Mouse (Mus musculus) layer of hippocampus, postnatal 36 days (tissue): Measurements from ENCODE around the gene Zfp46. TPM values are rescaled to one million over a fixed set of nuclear protein-coding genes. Genes with fewer than 3 reads are reported as not detected.

Experiments
- DNase-seq, 2 experiments: peaks; one replicate each; pipeline ENCODE4 v3.0.0; 2022
- total RNA-seq, 2 experiments: library from RNA; stranded (reverse); gene quantifications; 2 replicates each; pipeline ENCODE4 v1.2.3; 2021

The Zfp46 gene
- total RNA-seq, 2 experiments from 2014 or later: 37.7 to 43.1 TPM

DNA sequence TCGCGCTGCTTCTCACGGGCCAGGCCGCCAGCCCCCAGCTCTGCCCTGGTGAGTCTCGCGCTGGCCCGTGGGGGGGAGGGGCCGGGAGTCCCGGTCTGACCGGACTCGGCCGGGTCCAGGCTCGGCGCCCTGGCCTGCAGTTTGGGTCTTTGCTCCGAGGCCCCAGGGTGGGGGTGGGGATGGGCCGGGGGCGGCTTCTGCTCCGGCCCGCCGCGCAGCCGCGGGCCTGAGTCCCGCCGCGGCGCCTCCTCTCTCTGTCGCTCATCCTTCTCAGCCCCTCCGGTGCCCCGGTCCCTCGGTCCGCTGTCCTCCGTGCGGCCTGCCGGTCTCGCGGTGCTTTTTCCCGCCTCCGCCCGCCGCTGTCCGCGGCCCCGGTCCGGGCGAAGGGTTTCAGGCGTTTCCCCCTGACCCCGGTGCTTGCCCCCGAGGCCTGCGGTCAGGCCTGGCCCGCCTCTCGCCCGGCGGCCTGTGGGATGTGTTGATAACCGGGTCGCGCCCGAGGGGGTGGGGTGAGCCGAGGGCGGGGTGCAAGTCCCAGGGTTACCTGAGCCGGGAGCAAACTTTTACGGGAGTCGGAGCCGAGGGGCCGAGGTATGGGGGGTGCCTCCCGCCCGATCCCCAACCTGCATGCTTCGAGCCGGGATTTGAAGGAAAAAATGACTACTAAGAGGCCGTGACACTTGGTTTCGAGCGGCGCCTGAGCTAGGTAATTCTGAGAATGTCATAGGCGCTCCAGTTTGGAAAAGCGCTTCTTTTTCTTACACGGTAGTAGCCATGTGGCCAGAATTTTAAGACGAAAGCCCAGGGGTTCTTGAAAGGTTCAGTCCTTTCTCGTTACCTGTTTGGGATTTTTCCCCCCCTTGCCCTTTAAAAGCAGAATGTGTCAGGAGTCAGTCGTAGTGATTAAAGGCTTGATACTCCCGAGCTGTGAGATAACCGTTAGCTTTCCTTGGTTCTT is 26.8 kb downstream of the Zfp46 start:
- peak; percentile 20 to 31 for DNase-seq

GRCm38 (mm10) chr4:136312616-136313015 is 28.1 kb downstream of the Zfp46 start:
- DNase-seq: no peak

GRCm38 (mm10) chr4:136317667-136318066 is 33.2 kb downstream of the Zfp46 start:
- DNase-seq: no peak

- DNase-seq: no peak
Measured at GRCm38 (mm10) chr4:136320016-136320415, 35.5 kb downstream of the Zfp46 start.

GRCm38 (mm10) chr4:136324226-136324625 is 39.7 kb downstream of the Zfp46 start:
- no peak for DNase-seq

GRCm38 (mm10) chr4:136327238-136327637 is 42.8 kb downstream of the Zfp46 start:
- no peak for DNase-seq

DNA sequence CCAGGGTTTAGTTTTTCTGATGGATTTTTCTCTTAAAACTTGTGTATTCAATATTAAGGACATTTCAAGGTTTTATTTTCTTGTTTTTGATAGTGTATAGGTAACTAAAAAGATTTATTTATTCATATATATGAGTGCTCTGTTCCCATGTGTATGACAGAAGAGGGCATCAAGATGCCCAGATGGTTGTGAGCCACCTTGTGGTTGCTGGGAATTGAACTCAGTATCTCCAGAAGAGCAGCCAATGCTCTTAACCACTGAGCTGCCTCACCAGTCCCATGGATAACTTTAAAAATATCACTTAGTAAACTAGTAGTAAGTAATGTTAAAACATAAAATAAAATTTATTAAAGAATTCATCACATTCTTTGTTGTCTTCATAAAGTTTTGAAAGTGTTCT is 43.6 kb downstream of the Zfp46 start:
- no peak for DNase-seq

DNA sequence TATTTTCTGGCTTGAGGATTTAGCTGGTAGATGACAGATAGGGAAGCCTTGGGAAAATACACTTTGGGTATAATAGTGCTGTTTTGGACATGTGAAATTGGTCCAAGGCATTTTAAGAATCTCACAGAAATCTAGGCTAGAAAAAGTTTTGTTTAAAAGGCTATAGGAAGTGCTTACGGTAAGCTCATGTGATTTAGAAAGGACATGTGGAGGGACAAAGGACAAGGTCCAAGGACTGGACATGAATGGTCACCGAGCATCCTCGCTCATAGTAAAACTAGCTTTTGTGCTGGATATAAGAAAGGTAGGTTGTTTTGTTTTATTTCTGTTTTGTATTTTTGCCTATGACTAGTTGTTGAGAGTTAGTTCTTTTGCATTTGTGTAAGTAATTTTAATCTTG is 47.2 kb downstream of the Zfp46 start:
- DNase-seq: no peak

DNA sequence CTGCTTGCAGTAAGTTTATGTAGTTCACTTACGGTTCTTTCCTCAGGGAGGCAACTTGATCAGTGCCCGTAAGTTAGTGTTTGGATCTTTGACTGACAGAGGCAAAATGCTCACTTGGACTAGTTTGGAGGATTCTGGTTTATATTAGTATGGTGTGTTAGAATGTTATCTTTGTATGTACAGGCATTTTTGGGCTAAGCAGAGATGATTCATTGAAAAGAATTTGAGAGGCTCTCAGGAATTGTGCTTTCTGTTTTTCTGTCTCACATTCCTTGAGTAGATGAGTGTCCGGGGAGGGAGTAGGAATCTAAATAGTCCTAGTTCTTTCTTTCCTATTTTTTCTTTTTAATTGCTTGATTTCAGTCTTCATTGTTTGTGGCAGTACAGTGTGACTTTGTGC is 48.7 kb downstream of the Zfp46 start:
- DNase-seq: no peak

- no peak for DNase-seq
Measured at GRCm38 (mm10) chr4:136335065-136335464, 50.6 kb downstream of the Zfp46 start.

DNA sequence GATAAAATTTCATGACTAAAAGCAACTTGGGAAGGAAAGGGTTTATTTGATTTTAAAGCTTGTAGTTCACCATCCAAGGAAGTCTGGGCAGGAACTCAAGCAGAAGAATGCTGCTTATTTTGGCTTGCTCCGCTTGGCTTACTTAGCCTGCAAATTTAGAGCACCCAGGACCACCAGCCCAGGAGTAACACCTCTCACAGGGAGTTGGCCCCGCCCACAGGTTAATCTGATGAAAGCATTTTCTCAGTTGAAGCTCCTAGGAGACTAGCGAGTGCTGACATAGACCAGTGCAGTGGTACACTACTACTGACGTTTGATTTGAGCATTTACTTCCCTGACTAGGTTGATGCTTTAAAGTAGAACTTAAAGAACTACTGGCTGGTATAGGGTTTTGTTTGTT is 52.6 kb downstream of the Zfp46 start:
- no peak for DNase-seq

Other genes with a start within 250 kb of the Zfp46 start
- gene Rpl11, start 231.3 kb upstream of the Zfp46 start, total RNA-seq: 100 to 1,000 TPM; 284 to 295 TPM
- 10 to 100 TPM; 35.4 to 42.4 TPM for gene Id3, start 141.2 kb upstream of the Zfp46 start, total RNA-seq
- gene E2f2, start 112.3 kb upstream of the Zfp46 start, total RNA-seq: under 1 TPM; 0.63 to 0.72 TPM
- 1 to 10 TPM; 3.1 to 3.2 TPM for gene Asap3, start 78.3 kb upstream of the Zfp46 start, total RNA-seq
- gene Tcea3, start 37.0 kb upstream of the Zfp46 start, total RNA-seq: under 1 TPM; 0.27 to 0.30 TPM
- gene Hnrnpr, start 26.3 kb downstream of the Zfp46 start, total RNA-seq: 10 to 100 TPM; 88.7 TPM
- under 1 TPM; 0.12 to 0.28 TPM for gene Htr1d, start 138.8 kb downstream of the Zfp46 start, total RNA-seq
- under 1 TPM; 0.51 to 0.65 TPM for gene 6030445D17Rik, start 177.6 kb downstream of the Zfp46 start, total RNA-seq
- 100 to 1,000 TPM in 1 of 2 experiments, 10 to 100 TPM in 1; 95.2 to 111 TPM for gene Luzp1, start 185.1 kb downstream of the Zfp46 start, total RNA-seq